Mouse (Mus musculus) heart, adult 18-20 months (tissue): ENCODE measurements at regions not wholly inside any gene's neighbourhood (a gene's known extent, or its start where the extent isn't known, plus 50 kb on each side); places are given as distances from the start of the nearest gene placed in this dataset.

Source experiments
- DNase-seq, 2 experiments: peaks; one replicate each; pipeline ENCODE4 v3.0.0; 2021 to 2022; ENCODE audit warnings: mixed read lengths in 1 of 2

- no peak for DNase-seq
Observed at GRCm38 (mm10) chr4:80691774-80692485, 142.0 kb upstream of the Tyrp1 start.

- DNase-seq = no peak
Observed at GRCm38 (mm10) chr4:80712698-80713097, 121.2 kb upstream of the Tyrp1 start.

GRCm38 (mm10) chr4:80744975-80745734 is 88.8 kb upstream of the Tyrp1 start:
- DNase-seq = no peak

GRCm38 (mm10) chr4:80752259-80752658 is 81.7 kb upstream of the Tyrp1 start:
- no peak for DNase-seq

GRCm38 (mm10) chr4:80756114-80756513 is 77.8 kb upstream of the Tyrp1 start:
- DNase-seq = no peak

- no peak for DNase-seq
Observed at GRCm38 (mm10) chr4:80764024-80764423, 69.9 kb upstream of the Tyrp1 start.

GRCm38 (mm10) chr4:80765781-80766180 is 68.1 kb upstream of the Tyrp1 start:
- DNase-seq = peak; percentile 9 to 48

- DNase-seq = no peak
Observed at GRCm38 (mm10) chr4:80767447-80767846, 66.5 kb upstream of the Tyrp1 start.
